ENCODE assay signal across 21 mouse cellular contexts in genomic region chr17:82999710-83000109, GRCm38 (mm10).
"Had no signal": no experiment of that assay in that cellular context is flagged by ENCODE, and none has a peak within 500 bp of the region (broad histone marks: within the 10 kb centered on the region; RNA-seq: fewer than 3 reads in every experiment).

No protein-coding gene starts in this region.

- H3K27ac ChIP-seq: hindbrain, postnatal 0 days; layer of hippocampus, adult 2 months; limb, embryonic 10.5 days; limb, embryonic 13.5 days; liver, embryonic 12.5 days; liver, embryonic 15.5 days; lung, embryonic 15.5 days; midbrain, embryonic 10.5 days; midbrain, embryonic 13.5 days had no signal

- H3K9ac ChIP-seq: limb, embryonic 13.5 days; liver, embryonic 12.5 days; liver, embryonic 15.5 days; lung, embryonic 15.5 days; midbrain, embryonic 13.5 days had no signal

- H3K4me1 ChIP-seq: limb, embryonic 10.5 days; liver, embryonic 12.5 days; liver, embryonic 15.5 days; lung, embryonic 15.5 days; megakaryocyte, embryonic 14.5 days; midbrain, embryonic 10.5 days had no signal

- H3K4me2 ChIP-seq: limb, embryonic 13.5 days; liver, embryonic 12.5 days; liver, embryonic 15.5 days; lung, embryonic 15.5 days; midbrain, embryonic 13.5 days had no signal

- H3K4me3 ChIP-seq: layer of hippocampus, adult 2 months; limb, embryonic 10.5 days; limb, embryonic 13.5 days; liver, embryonic 12.5 days; liver, embryonic 15.5 days; lung, embryonic 15.5 days; megakaryocyte, embryonic 14.5 days; midbrain, embryonic 10.5 days; midbrain, embryonic 13.5 days; myocyte had no signal

- H3K9me3 ChIP-seq: limb, embryonic 10.5 days; limb, embryonic 13.5 days; liver, embryonic 12.5 days; liver, embryonic 15.5 days; lung, embryonic 15.5 days; megakaryocyte, embryonic 14.5 days; midbrain, embryonic 10.5 days; midbrain, embryonic 13.5 days had no signal

- H3K36me3 ChIP-seq: limb, embryonic 10.5 days; limb, embryonic 13.5 days; liver, embryonic 12.5 days; liver, embryonic 15.5 days; lung, embryonic 15.5 days; midbrain, embryonic 10.5 days; midbrain, embryonic 13.5 days had no signal

- ATAC-seq: hindbrain, postnatal 0 days; inflammation-experienced regulatory T-cells, adult 6 months; intestine, embryonic 16.5 days; liver, embryonic 12.5 days; midbrain, embryonic 13.5 days; midbrain, embryonic 16.5 days had no signal

- DNase-seq: kidney, adult 18-20 months; layer of hippocampus, adult 9-11 months; liver; lung, adult 18-20 months; lung, postnatal 10 days; lung, postnatal 36 days; thymus, postnatal 25 days had no signal

- H3K27me3 ChIP-seq: liver, embryonic 12.5 days; liver, embryonic 15.5 days; lung, embryonic 15.5 days; megakaryocyte, embryonic 14.5 days; midbrain, embryonic 13.5 days had no signal
